Mouse (Mus musculus): ENCODE results near the gene Map7d1.

DNA sequence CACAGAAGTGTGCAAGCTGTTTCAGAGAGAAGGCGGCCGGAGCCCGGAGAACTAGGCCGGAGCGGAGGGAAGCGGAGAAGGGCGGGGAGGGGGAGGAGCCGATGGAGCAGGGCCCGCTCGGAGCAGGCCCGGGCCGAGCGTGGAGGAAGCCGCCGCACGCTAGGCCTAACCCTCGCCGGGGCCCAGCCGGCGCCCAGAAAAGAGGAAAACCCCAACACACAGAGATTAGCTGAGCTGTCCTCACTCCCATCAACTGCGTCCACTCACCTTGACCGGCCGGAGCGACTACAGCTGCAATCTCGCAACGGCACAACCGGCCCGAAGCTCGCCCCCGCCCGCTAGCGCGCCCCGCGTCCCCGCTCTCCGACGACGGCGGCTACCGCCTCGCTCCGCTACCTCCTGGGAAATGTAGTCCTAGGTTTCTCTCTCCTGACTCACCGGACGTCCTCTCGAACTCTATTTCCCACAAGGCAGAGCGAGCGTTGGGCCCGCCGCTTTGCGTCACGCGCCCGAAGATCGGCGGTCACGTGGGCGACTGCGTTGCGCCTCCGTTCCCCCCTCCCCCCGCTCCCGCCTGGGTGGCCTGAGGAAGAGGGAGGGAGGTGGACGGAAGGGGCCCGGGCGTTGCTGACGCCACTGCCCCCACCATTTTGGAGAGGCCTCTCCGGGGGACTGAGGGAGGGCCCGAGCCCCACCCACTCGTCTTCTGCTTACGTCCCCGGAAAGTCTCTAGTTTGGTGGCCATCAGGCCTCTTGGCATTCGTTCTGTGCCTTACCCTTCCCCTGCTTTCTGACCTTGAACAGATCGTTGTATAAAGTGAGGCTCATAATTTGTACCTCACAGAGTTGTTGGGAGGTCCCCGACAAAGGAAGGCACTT lies 53.6 kb downstream of the Map7d1 start, which contains the start of gene Thrap3:
- TF ChIP-seq POLR2A (IDR thresholded peaks at IDR 0.05; ENCODE audit: borderline replicate concordance, control insufficient read depth, low read depth, low read length) (peak; percentile 77), CTCF (IDR thresholded peaks at IDR 0.05; ENCODE audit: control insufficient read depth, insufficient read depth, low read length) (no peak)
